8 mouse cellular contexts compared by ENCODE assay signal in genomic region chr11:49087830-49088616, GRCm38 (mm10). TPM values are rescaled to one million over a fixed set of nuclear protein-coding genes. Genes with fewer than 3 reads are reported as not detected.
DNase-seq lines count a peak whose midpoint lies in the region; ATAC-seq and TF ChIP-seq lines count a peak whose summit lies in the region.

No protein-coding gene starts in this region.

- H3K27ac ChIP-seq in heart, embryonic 15.5 days = no peak overlapping the region
- peak overlapping the region; percentile 94 for H3K27ac ChIP-seq in liver, embryonic 12.5 days
- H3K27ac ChIP-seq in neural tube, embryonic 15.5 days (replicated peaks) = no peak overlapping the region

- peaks cover 6% of the 10 kb centered on the region for H3K36me3 ChIP-seq in G1E (replicated peaks)
- no peaks in the 10 kb centered on the region for H3K36me3 ChIP-seq in heart, embryonic 15.5 days
- H3K36me3 ChIP-seq in liver, embryonic 12.5 days = no peaks in the 10 kb centered on the region
- no peaks in the 10 kb centered on the region for H3K36me3 ChIP-seq in neural tube, embryonic 15.5 days

- H3K4me2 ChIP-seq in heart, embryonic 15.5 days = peak overlapping the region; percentile 56
- H3K4me2 ChIP-seq in liver, embryonic 12.5 days = peak overlapping the region; percentile 80
- H3K4me2 ChIP-seq in neural tube, embryonic 15.5 days = peak overlapping the region; percentile 13; the same call in 1 of the 2 replicates

- peak; percentile 61 for ATAC-seq in G1E (ENCODE audit: extremely low read depth, insufficient number of reproducible peaks, low FRiP score, poor library complexity, severe bottlenecking)
- ATAC-seq in heart, embryonic 15.5 days (replicated peaks; ENCODE audit: insufficient number of reproducible peaks, insufficient read depth, low FRiP score, low read depth) = 0 out of 2 replicates have a peak, but pooled peaks have one; percentile 31
- ATAC-seq in liver, embryonic 12.5 days = peak; percentile 93
- no peak for ATAC-seq in neural tube, embryonic 15.5 days (ENCODE audit: low FRiP score)

- DNase-seq in adrenal gland, postnatal 14 days = peak; percentile 30
- no peak for DNase-seq in adrenal gland, postnatal 4 days (ENCODE audit: low spot score in 2 of 2)
- peak; percentile 64 for DNase-seq in G1E (ENCODE audit: low spot score)
- no peak for DNase-seq in cerebellum, adult 11-12 months
- no peak for DNase-seq in layer of hippocampus, postnatal 10 days (ENCODE audit: low spot score in 2 of 2)

- no peaks in the 10 kb centered on the region for H3K27me3 ChIP-seq in G1E (ENCODE audit: insufficient read depth, low read length)
- H3K27me3 ChIP-seq in heart, embryonic 15.5 days = no peaks in the 10 kb centered on the region
- H3K27me3 ChIP-seq in liver, embryonic 12.5 days (replicated peaks) = no peaks in the 10 kb centered on the region
- no peaks in the 10 kb centered on the region for H3K27me3 ChIP-seq in neural tube, embryonic 15.5 days (replicated peaks)

- WGBS in heart, embryonic 15.5 days = 30% methylated on average over 22 of the region's 22 CpGs
- 18% methylated on average over 22 of the region's 22 CpGs for WGBS in liver, embryonic 12.5 days (ENCODE audit: insufficient replicate concordance)
- WGBS in neural tube, embryonic 15.5 days = 55% methylated on average over 22 of the region's 22 CpGs

- no peak for TF ChIP-seq CTCF in G1E (IDR thresholded peaks at IDR 0.05; ENCODE audit: low read depth, low read length)

- peak overlapping the region; percentile 72 for H3K4me3 ChIP-seq in G1E (ENCODE audit: low read depth, low read length)
- peak overlapping the region; percentile 30 for H3K4me3 ChIP-seq in heart, embryonic 15.5 days
- H3K4me3 ChIP-seq in liver, embryonic 12.5 days = peak overlapping the region; percentile 49
- no peak overlapping the region for H3K4me3 ChIP-seq in neural tube, embryonic 15.5 days (replicated peaks)

- no peak overlapping the region for H3K9ac ChIP-seq in heart, embryonic 15.5 days
- H3K9ac ChIP-seq in liver, embryonic 12.5 days = peak overlapping the region; percentile 73
- no peak overlapping the region for H3K9ac ChIP-seq in neural tube, embryonic 15.5 days (replicated peaks)

- peaks cover 91% of the 10 kb centered on the region for H3K4me1 ChIP-seq in G1E (ENCODE audit: insufficient read depth, low read depth, low read length)
- peaks cover 9% of the 10 kb centered on the region for H3K4me1 ChIP-seq in heart, embryonic 15.5 days (replicated peaks)
- peaks cover 97% of the 10 kb centered on the region for H3K4me1 ChIP-seq in liver, embryonic 12.5 days
- no peaks in the 10 kb centered on the region for H3K4me1 ChIP-seq in neural tube, embryonic 15.5 days

- no peaks in the 10 kb centered on the region for H3K9me3 ChIP-seq in G1E (replicated peaks)
- no peaks in the 10 kb centered on the region for H3K9me3 ChIP-seq in heart, embryonic 15.5 days (replicated peaks)
- no peaks in the 10 kb centered on the region for H3K9me3 ChIP-seq in liver, embryonic 12.5 days (replicated peaks)
- H3K9me3 ChIP-seq in neural tube, embryonic 15.5 days (replicated peaks) = no peaks in the 10 kb centered on the region

RNA-seq across cellular contexts. Expression of gene Ifi47, which starts 11.6 kb away (rescaled TPM):
- total RNA-seq in adrenal gland, postnatal 14 days (2021) = 5.1 and 8.9 TPM in 2 replicates
- total RNA-seq in adrenal gland, postnatal 4 days (2021) = 1 to 10 TPM; 3.3 to 6.7 TPM
- 16.5 and 25.1 TPM in 2 replicates for total RNA-seq in G1E (2014; fragmentation: Nextera tagmentation)
- total RNA-seq in G1E (2017) = 31.6 and 32.2 TPM in 2 replicates
- polyA plus RNA-seq in G1E (2012) = 0.81 and 0.99 TPM in 2 replicates
- polyA plus RNA-seq in heart, embryonic 15.5 days (2015; fragmentation: Nextera tagmentation; extraction: Ambion mirVana) = 1.4 and 4.3 TPM in 2 replicates
- polyA plus RNA-seq in liver, embryonic 12.5 days (2016; fragmentation: Nextera tagmentation; extraction: Ambion mirVana) = 7.0 and 7.2 TPM in 2 replicates
- polyA plus RNA-seq in neural tube, embryonic 15.5 days (2015; fragmentation: Nextera tagmentation; extraction: Ambion mirVana) = 0.64 and 6.6 TPM in 2 replicates
- total RNA-seq in layer of hippocampus, postnatal 10 days (2021) = under 1 TPM; 0.21 to 0.62 TPM

RNA-seq across cellular contexts. Expression of gene Tgtp2, which starts 24.0 kb away (rescaled TPM):
- total RNA-seq in adrenal gland, postnatal 14 days (2021) = 0.44 and 3.5 TPM in 2 replicates
- total RNA-seq in adrenal gland, postnatal 4 days (2021) = 1 to 10 TPM in 1 of 2 experiments, not detected in 1; 1.2 TPM
- total RNA-seq in G1E (2014; fragmentation: Nextera tagmentation) = 8.3 and 10.0 TPM in 2 replicates
- 23.1 and 25.2 TPM in 2 replicates for total RNA-seq in G1E (2017)
- 0.20 and 0.26 TPM in 2 replicates for polyA plus RNA-seq in G1E (2012)
- 0.23 and 5.3 TPM in 2 replicates for polyA plus RNA-seq in heart, embryonic 15.5 days (2015; fragmentation: Nextera tagmentation; extraction: Ambion mirVana)
- 0.12 and 0.15 TPM in 2 replicates for polyA plus RNA-seq in liver, embryonic 12.5 days (2016; fragmentation: Nextera tagmentation; extraction: Ambion mirVana)
- polyA plus RNA-seq in neural tube, embryonic 15.5 days (2015; fragmentation: Nextera tagmentation; extraction: Ambion mirVana) = 0.14 and 8.5 TPM in 2 replicates
- under 1 TPM in 1 of 2 experiments, not detected in 1; 0.11 TPM for total RNA-seq in layer of hippocampus, postnatal 10 days (2021)

RNA-seq across cellular contexts. Expression of gene Olfr1396, which starts 26.7 kb away (rescaled TPM):
- 0.53 and 0.67 TPM in 2 replicates for total RNA-seq in adrenal gland, postnatal 14 days (2021)
- under 1 TPM; 0.25 TPM for total RNA-seq in adrenal gland, postnatal 4 days (2021)
- total RNA-seq in G1E (2014; fragmentation: Nextera tagmentation) = not detected in 2 replicates
- 0.06 and 0.11 TPM in 2 replicates for total RNA-seq in G1E (2017)
- polyA plus RNA-seq in G1E (2012) = not detected in 2 replicates
- polyA plus RNA-seq in heart, embryonic 15.5 days (2015; fragmentation: Nextera tagmentation; extraction: Ambion mirVana) = 0.15 and 0.18 TPM in 2 replicates
- not detected in 2 replicates for polyA plus RNA-seq in liver, embryonic 12.5 days (2016; fragmentation: Nextera tagmentation; extraction: Ambion mirVana)
- not detected in 2 replicates for polyA plus RNA-seq in neural tube, embryonic 15.5 days (2015; fragmentation: Nextera tagmentation; extraction: Ambion mirVana)
- total RNA-seq in layer of hippocampus, postnatal 10 days (2021) = not detected

RNA-seq across cellular contexts. Expression of gene 9930111J21Rik2, which starts 37.0 kb away (rescaled TPM):
- 3.4 and 9.1 TPM in 2 replicates for total RNA-seq in adrenal gland, postnatal 14 days (2021)
- total RNA-seq in adrenal gland, postnatal 4 days (2021) = 1 to 10 TPM; 1.6 to 2.8 TPM
- total RNA-seq in G1E (2014; fragmentation: Nextera tagmentation) = 4.6 and 7.8 TPM in 2 replicates
- 2.9 and 4.1 TPM in 2 replicates for total RNA-seq in G1E (2017)
- polyA plus RNA-seq in G1E (2012) = 0.04 and 0.07 TPM in 2 replicates
- polyA plus RNA-seq in heart, embryonic 15.5 days (2015; fragmentation: Nextera tagmentation; extraction: Ambion mirVana) = 0.52 and 0.58 TPM in 2 replicates
- 0.71 and 0.88 TPM in 2 replicates for polyA plus RNA-seq in liver, embryonic 12.5 days (2016; fragmentation: Nextera tagmentation; extraction: Ambion mirVana)
- 0.36 and 0.64 TPM in 2 replicates for polyA plus RNA-seq in neural tube, embryonic 15.5 days (2015; fragmentation: Nextera tagmentation; extraction: Ambion mirVana)
- 1 to 10 TPM in 1 of 2 experiments, under 1 TPM in 1; 0.71 to 1.0 TPM for total RNA-seq in layer of hippocampus, postnatal 10 days (2021)

RNA-seq across cellular contexts. Expression of gene Olfr1395, which starts 54.1 kb away (rescaled TPM):
- not detected in 2 replicates for total RNA-seq in adrenal gland, postnatal 14 days (2021)
- total RNA-seq in adrenal gland, postnatal 4 days (2021) = not detected
- not detected in 2 replicates for total RNA-seq in G1E (2014; fragmentation: Nextera tagmentation)
- total RNA-seq in G1E (2017) = 0.06 and 0.16 TPM in 2 replicates
- polyA plus RNA-seq in G1E (2012) = not detected in 2 replicates
- not detected in 2 replicates for polyA plus RNA-seq in heart, embryonic 15.5 days (2015; fragmentation: Nextera tagmentation; extraction: Ambion mirVana)
- not detected in 2 replicates for polyA plus RNA-seq in liver, embryonic 12.5 days (2016; fragmentation: Nextera tagmentation; extraction: Ambion mirVana)
- not detected in 2 replicates for polyA plus RNA-seq in neural tube, embryonic 15.5 days (2015; fragmentation: Nextera tagmentation; extraction: Ambion mirVana)
- not detected for total RNA-seq in layer of hippocampus, postnatal 10 days (2021)

Comparison
In these comparisons a context has a peak if more than half of its experiments do, and no peak if none do; other contexts are left out.
1. DNase-seq: peak in adrenal gland, postnatal 14 days (single experiment) and G1E (single experiment); none in adrenal gland, postnatal 4 days (0 of 2), cerebellum, adult 11-12 months (single experiment) and layer of hippocampus, postnatal 10 days (0 of 2).
2. H3K4me2 ChIP-seq: peak in every context shown above with its lines; median percentile 80 in liver, embryonic 12.5 days; 56 in heart, embryonic 15.5 days; 13 in neural tube, embryonic 15.5 days.